Mouse (Mus musculus): Measurements from ENCODE around the gene Gsg1. TPM values are rescaled to one million over a fixed set of nuclear protein-coding genes. Genes with fewer than 3 reads are reported as not detected.

Gsg1 gene
- total RNA-seq, 1 experiment from 2014 or later, result 0.29 TPM

GRCm38 (mm10) chr6:135188629-135189028 lies 65.5 kb downstream of the Gsg1 start:
- 0 out of 2 replicates have a peak, but pooled peaks have one; percentile 29 for ATAC-seq (replicated peaks; ENCODE audit: insufficient number of reproducible peaks, low FRiP score, low TSS enrichment, poor library complexity, severe bottlenecking)

Other genes starting within 250 kb of the Gsg1 start
- gene Ddx47, start 242.7 kb downstream of the Gsg1 start, total RNA-seq (2017), result 104 to 152 TPM (median 151 TPM) in 3 replicates
- gene Gprc5a, start 188.7 kb downstream of the Gsg1 start, total RNA-seq (2017), result 0.67 to 1.6 TPM (median 0.85 TPM) in 3 replicates
- gene Gprc5d, start 136.1 kb downstream of the Gsg1 start, total RNA-seq (2017), result not detected in 3 replicates
- 0.86 to 3.1 TPM (median 1.3 TPM) in 3 replicates for gene Fam234b, start 56.4 kb downstream of the Gsg1 start, total RNA-seq (2017)
- 1.1 to 4.2 TPM (median 1.6 TPM) in 3 replicates for gene Hebp1, start 56.3 kb downstream of the Gsg1 start, total RNA-seq (2017)
- gene Pbp2, start 56.1 kb upstream of the Gsg1 start, total RNA-seq (2017), result 0.49 TPM in 1 of 3 replicates, not detected in the others
- 4.6 to 6.1 TPM (median 5.9 TPM) in 3 replicates for gene Emp1, start 108.2 kb upstream of the Gsg1 start, total RNA-seq (2017)